Mouse (Mus musculus) cortical plate, adult 2 months (tissue): ENCODE results near the gene Kcnj10.

ENCODE experiments used
- CTCF ChIP-seq: fragments of 200-500 bp; IDR thresholded peaks from 2 replicates; pipeline ENCODE4 v1.5.1; 2011; ENCODE audit warnings: mild to moderate bottlenecking, control low read depth, low read length; ENCODE audit not compliant: insufficient read depth; ENCODE audit errors: extremely low read depth
- POLR2A ChIP-seq: fragments of 200-500 bp; IDR thresholded peaks from 2 replicates; pipeline ENCODE4 v1.6.1; 2011; ENCODE audit warnings: mild to moderate bottlenecking, low read length, control low read depth; ENCODE audit not compliant: insufficient read depth; ENCODE audit errors: extremely low read depth

DNA sequence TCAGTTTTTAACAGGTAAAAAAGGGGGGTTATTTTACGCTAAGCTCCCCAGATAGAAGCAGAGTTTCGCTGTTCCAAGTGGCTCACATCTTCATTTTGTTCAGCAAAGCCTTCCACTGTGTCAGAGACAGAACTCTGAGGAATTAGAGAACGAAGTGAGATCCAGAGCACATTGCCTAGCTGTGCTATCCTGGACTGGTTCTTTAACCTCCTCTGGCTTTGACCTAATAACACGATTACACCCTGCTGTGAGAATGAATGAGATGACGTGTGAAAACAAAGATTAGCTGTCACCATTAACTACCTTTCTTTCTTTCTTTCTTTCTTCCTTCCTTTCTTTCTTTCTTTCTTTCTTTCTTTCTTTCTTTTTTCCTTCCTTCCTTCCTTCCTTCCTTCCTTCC, 68.4 kb downstream of the Kcnj10 start:
- TF ChIP-seq CTCF, result no peak
- no peak for TF ChIP-seq POLR2A
